Mouse (Mus musculus) layer of hippocampus, adult 8-10 months (tissue): ENCODE data around the gene Pik3c2b. TPM values are rescaled to one million over a fixed set of nuclear protein-coding genes. Genes with fewer than 3 reads are reported as not detected.

Experiments used
- DNase-seq, 2 experiments: peaks; one replicate each; pipeline ENCODE4 v3.0.0; 2022; ENCODE audit warnings: low spot score in 2 of 2
- total RNA-seq, 4 experiments: library from RNA; stranded (reverse); gene quantifications; 2 replicates each; pipeline ENCODE4 v1.2.4; 2022

Pik3c2b gene
- total RNA-seq, 4 experiments from 2014 or later = 15.9 to 17.6 (median 16.4) TPM

DNA sequence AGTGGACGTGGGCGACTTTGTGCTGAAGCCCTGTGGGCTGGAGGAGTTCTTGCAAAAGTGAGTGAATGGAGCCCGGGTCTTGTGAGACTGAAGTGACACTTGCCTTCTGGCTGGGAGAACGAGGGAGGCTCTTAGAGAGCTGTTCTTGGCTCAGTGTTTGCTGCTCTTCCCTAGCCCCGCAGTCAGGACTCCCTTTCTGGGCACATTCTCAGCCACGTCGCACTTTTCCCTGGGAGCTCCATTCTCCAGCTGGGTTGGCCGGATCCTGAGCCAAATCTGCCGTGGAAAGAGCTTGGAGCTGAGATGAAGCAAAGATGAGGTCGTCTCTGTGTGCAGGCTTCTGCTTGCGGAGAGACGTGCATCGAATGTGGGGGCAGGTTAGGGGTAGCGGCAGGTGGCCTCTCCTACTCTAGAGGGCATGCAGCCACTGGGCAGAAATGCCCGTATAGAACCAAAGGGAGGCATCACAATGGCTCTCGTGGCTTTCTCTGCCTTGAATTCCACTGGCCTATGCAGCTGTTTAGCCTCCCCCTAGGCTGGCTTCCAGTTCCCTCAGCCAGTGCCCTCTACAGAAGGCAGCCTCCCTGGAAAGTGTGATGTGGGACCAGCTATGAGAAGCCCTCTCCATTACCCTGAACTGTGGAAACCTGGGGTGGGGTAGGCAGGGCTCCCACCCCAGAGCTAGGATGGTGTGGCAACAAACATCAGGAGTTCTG lies 26.4 kb downstream of the Pik3c2b start:
- DNase-seq = peak in 1 of 2 experiments; percentile 48

GRCm38 (mm10) chr1:133073327-133073856 lies 27.9 kb downstream of the Pik3c2b start:
- DNase-seq = no peak

DNA sequence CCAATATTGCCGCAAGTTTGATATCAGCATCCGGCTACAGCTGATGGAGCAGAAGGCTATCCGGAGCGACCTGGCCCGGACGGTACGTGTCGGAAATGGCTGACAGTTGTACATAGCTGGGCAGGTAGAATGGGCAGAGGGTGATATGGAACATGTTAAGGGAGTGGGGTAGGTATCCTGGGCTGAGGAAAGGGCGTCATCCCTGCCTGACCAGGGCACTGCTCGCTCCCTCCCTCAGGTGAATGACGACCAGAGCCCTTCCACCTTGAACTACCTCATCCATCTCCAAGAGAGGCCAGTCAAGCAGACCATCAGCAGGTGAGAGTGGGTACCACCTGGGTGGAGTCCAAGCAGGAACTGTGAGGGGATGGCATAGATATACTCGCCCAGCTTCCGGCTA lies 29.1 kb downstream of the Pik3c2b start:
- DNase-seq = no peak

DNA sequence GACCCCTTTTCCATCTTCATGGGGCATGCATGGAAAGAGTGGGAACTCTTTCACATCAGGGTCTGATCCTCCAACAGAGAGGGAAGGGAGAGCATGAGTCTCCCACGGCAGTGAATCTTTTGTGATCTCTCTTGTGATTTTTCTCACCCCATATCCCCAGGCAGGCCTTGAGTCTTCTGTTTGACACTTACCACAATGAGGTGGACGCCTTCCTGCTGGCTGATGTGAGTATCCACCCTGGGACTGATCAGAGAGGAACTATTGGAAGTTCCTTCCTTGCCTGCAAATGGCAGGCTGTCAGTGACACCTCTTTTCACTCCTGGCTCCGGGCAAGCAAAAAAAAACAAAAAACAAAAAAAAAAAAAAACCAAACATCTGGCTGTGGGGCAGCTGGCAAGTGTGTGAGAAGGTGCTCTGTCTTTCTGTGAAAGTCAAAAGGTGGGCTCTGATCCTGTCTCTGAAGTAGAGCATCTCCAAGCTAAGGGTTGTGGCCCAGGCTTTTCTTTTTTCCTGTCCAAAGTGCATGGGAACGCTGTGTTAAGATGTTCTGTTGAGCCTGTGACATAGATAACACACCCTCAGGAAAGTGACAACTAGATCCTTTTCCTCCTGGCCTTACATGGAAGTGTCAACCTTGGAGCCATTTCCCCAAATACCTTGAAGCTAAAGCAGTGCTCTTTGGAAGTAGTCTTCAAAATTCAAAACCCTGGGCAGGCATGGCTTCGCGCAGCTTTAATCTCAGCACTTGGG lies 30.4 kb downstream of the Pik3c2b start:
- DNase-seq = no peak

- no peak for DNase-seq
These were observed 31.4 kb downstream of the Pik3c2b start for GRCm38 (mm10) chr1:133076681-133077514.

DNA sequence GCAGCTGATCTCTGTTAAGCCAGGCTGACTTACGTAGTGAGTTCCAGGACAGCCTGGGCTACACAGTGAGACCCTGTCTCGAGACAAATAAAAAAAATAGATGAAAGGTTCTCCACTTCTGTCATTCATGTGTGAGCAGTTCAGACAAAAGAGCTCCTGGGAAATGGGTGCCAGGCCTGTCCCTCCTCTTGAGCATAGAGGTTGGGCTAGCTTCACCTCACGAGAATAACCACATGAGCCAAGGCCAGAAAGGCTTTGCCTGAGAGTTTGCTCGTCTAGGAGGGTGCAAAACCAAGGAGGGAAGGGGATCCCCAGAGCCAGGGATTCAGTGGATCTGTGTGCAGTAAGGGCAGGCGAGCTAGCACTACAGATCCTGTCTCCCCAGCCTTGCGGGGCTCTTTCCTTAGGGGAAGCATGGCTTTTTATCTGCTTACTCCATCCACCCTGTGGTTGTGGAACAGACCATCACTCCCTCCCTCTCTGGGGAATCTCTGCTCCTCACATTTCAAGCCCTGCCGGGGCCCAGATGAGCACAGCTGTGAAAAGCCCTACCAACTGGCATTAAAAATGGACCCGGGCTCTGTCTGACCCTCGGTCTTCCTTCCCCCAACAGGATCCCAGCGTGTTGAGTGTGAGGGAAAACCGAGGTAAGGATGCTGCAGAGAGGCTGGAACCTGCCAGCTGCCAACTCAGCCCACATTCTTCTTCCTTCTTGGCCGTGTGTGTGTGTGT lies 32.3 kb downstream of the Pik3c2b start:
- DNase-seq = no peak

GRCm38 (mm10) chr1:133078338-133078727 lies 32.9 kb downstream of the Pik3c2b start:
- DNase-seq = peak in 1 of 2 experiments; percentile 19

DNA sequence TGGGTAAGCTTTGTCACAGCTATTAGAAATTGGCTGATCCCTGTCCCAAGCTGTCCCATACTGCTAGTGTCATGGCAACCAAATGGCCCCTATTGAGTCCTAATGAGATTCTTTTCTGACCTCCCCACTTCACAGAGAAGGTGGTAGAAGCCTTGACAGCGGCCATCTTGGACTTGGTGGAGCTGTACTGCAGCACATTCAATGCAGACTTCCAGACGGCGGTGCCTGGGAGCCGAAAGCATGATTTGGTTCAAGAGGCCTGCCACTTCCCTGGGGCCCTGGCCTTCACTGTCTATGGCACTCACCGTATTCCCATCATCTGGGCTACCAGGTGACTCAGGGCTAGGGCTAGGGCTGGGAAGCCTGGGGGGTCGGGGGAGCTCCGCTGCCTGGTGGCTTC lies 34.0 kb downstream of the Pik3c2b start:
- no peak for DNase-seq

- no peak for DNase-seq
These were observed 34.7 kb downstream of the Pik3c2b start for GRCm38 (mm10) chr1:133080079-133080561.

DNA sequence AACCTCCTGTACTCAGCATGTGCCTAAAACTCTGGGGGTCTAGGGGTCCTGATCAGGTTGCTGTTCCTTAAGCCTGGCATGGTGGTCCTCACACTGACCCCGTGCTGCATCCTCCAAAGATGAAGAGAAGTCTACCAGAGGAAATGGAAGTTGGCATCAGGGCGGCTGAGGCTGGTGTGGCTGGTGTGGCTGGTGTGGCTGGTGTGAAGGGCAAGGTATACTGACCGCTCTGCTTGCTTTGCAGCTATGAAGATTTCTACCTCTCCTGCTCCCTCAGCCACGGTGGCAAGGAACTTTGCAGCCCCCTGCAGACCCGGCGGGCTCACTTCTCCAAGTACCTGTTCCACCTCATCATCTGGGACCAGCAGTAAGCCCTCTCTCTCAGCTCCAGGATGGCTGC lies 35.2 kb downstream of the Pik3c2b start:
- no peak for DNase-seq

GRCm38 (mm10) chr1:133083003-133083546 lies 37.6 kb downstream of the Pik3c2b start:
- DNase-seq = no peak

DNA sequence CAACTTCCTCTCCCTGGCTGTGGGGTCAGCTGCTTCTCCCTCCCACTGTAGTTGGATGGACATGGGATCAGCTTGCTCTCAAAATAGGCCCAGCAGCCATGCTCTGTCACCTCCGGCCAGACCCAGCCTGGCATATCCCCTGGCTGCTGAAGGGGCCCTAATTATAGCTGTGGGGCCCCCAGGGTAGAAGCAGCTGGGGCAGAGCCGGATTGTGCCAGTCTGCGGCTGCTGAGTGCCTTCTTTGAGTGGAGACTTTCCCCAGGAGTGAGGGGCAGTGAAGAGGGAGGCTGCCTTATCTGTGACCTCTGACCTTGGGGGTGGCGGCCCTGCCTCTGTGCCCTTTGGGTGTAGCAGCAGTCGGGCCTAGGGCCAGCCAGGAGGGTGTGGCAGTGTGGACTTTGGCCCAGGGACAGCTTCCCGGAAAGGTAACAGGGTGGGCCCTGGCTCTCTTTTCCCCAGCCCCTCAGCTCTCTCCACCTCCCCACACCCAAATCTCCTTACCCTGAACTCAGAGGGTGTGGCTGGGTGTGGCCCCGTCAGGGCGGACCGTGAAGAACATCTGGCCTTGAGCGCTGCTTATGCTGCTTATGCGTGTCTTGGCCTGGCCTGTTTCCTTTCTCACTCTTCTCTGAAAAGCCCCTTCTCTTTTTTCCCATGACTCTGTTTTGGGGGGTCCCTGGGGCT lies 38.6 kb downstream of the Pik3c2b start:
- DNase-seq = no peak

GRCm38 (mm10) chr1:133084708-133085416 lies 39.4 kb downstream of the Pik3c2b start:
- DNase-seq = no peak

- DNase-seq = no peak
These were observed 39.9 kb downstream of the Pik3c2b start for GRCm38 (mm10) chr1:133085417-133085742.

- no peak for DNase-seq
These were observed 41.3 kb downstream of the Pik3c2b start for GRCm38 (mm10) chr1:133086804-133087203.

DNA sequence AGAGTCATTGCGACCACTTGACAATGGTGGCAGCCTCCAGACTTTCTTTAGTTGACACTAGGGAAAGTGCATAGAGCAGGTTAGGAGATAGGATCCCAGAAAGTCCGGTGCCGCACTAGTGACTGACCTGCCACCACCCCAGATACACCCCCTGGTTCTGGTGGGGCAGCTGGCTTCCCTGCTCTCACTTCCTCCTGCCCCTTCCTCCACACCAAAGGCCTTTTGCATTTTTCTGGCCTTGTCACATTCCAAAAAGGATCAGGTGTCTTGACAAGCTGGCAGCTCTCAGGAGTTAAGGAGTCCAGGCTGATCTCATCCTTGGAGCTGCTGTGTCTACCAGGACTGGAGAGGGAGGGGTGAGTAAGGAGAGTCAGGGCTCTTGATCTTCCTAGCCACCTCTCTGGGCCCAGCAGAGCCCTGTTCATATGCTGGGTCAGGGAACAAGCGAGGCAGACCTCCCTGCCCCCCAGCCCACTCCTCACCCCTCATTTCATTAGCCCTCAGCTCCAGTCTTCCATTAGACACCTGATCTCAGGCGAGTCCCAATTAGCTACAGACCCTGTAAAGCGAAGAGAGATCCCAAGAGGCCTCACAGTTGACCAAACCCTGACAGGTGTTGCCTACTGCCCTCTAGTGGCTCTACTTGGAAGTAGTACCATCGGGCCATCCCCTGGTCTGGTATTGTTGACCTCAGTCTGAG lies 41.9 kb downstream of the Pik3c2b start:
- DNase-seq = peak in 1 of 2 experiments; percentile 42

DNA sequence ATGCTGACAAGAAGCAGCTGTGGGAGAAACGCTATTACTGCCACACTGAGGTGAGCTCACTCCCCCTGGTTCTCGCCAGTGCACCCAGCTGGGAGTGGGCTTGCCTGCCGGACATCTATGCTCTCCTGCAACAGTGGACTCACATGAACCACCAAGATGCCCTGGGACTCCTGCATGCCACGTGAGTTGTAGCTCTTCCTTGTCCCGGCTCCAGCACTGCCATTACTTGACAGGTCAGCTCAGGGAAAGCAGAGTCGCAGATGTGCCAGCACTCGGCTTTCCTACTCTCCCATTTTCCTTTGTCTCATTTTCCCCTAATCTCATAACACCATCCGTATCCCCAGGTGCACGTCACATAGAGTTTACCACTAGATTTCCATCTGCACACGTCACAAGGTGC lies 42.7 kb downstream of the Pik3c2b start:
- no peak for DNase-seq

GRCm38 (mm10) chr1:133089415-133089814 lies 43.9 kb downstream of the Pik3c2b start:
- no peak for DNase-seq

DNA sequence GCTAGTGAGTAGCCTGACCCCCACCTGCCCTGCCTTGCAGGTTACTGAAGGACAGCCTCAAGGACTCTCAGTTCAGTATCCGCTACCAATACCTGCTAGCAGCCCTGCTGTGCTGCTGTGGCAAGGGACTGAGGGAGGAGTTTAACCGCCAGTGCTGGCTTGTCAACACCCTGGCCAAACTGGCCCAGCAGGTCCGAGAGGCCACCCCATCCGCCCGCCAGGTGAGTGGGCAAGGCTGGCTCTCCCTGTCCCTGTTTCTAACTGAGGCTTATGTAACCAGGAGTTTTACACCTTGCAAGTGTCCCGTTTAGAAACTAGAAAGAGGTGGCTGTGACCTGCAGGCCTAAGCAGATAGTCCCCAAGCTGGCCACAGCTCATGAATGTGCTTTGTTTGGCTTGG lies 45.2 kb downstream of the Pik3c2b start:
- no peak for DNase-seq
